Mouse (Mus musculus): ENCODE measurements around the gene Cx3cl1. TPM values are rescaled to one million over a fixed set of nuclear protein-coding genes. Genes with fewer than 3 reads are reported as not detected.

Cx3cl1 gene
- polyA plus RNA-seq, 1 experiment = 102 TPM

- Histone ChIP-seq H3K27ac (ENCODE audit: insufficient read depth, low read length) (no peak overlapping the region), H3K4me1 (ENCODE audit: control insufficient read depth, insufficient read depth, low read length) (no peaks in the 10 kb centered on the region), H3K27me3 (ENCODE audit: control insufficient read depth, insufficient read depth, low read length) (no peaks in the 10 kb centered on the region; the same call in 1 of the 2 replicates), H3K4me3 (replicated peaks; ENCODE audit: insufficient read depth, low read depth, low read length) (no peak overlapping the region)
- no peak for DNase-seq
- TF ChIP-seq CTCF (IDR thresholded peaks at IDR 0.05; ENCODE audit: borderline replicate concordance, insufficient read depth, low read depth, low read length) (no peak), POLR2A (IDR thresholded peaks at IDR 0.05; ENCODE audit: borderline replicate concordance, insufficient read depth, low read length) (no peak)
- 95% methylated on average over 2 of the region's 2 CpGs for WGBS
Observed at GRCm38 (mm10) chr8:94794782-94795181, 23.0 kb downstream of the Cx3cl1 start.

GRCm38 (mm10) chr8:94800278-94800968 lies 28.6 kb downstream of the Cx3cl1 start:
- Histone ChIP-seq H3K27me3 (ENCODE audit: control insufficient read depth, insufficient read depth, low read length) (no peaks in the 10 kb centered on the region), H3K4me1 (ENCODE audit: control insufficient read depth, insufficient read depth, low read length) (no peaks in the 10 kb centered on the region), H3K27ac (ENCODE audit: insufficient read depth, low read length) (no peak overlapping the region), H3K4me3 (replicated peaks; ENCODE audit: insufficient read depth, low read depth, low read length) (no peak overlapping the region)
- WGBS = 44% methylated on average over 7 of the region's 7 CpGs
- DNase-seq = no peak
- TF ChIP-seq CTCF (IDR thresholded peaks at IDR 0.05; ENCODE audit: borderline replicate concordance, insufficient read depth, low read depth, low read length) = no peak

- Histone ChIP-seq H3K27ac (ENCODE audit: insufficient read depth, low read length) (no peak overlapping the region), H3K4me3 (replicated peaks; ENCODE audit: insufficient read depth, low read depth, low read length) (no peak overlapping the region), H3K4me1 (ENCODE audit: control insufficient read depth, insufficient read depth, low read length) (no peaks in the 10 kb centered on the region), H3K27me3 (ENCODE audit: control insufficient read depth, insufficient read depth, low read length) (no peaks in the 10 kb centered on the region)
- WGBS = 35% methylated on average over 14 of the region's 14 CpGs
- DNase-seq = peak; percentile 53 to 56
- TF ChIP-seq POLR2A (IDR thresholded peaks at IDR 0.05; ENCODE audit: borderline replicate concordance, insufficient read depth, low read length) (no peak), CTCF (IDR thresholded peaks at IDR 0.05; ENCODE audit: borderline replicate concordance, insufficient read depth, low read depth, low read length) (peak; percentile 37; the same call in 1 of the 2 replicates)
Observed at GRCm38 (mm10) chr8:94801293-94802095, 29.7 kb downstream of the Cx3cl1 start.

GRCm38 (mm10) chr8:94802375-94802774 lies 30.6 kb downstream of the Cx3cl1 start:
- TF ChIP-seq CTCF (IDR thresholded peaks at IDR 0.05; ENCODE audit: borderline replicate concordance, insufficient read depth, low read depth, low read length) (no peak), POLR2A (IDR thresholded peaks at IDR 0.05; ENCODE audit: borderline replicate concordance, insufficient read depth, low read length) (no peak)
- WGBS = 86% methylated on average over 4 of the region's 4 CpGs
- H3K27ac ChIP-seq (ENCODE audit: insufficient read depth, low read length) = no peak overlapping the region

GRCm38 (mm10) chr8:94803551-94803950 lies 31.7 kb downstream of the Cx3cl1 start:
- TF ChIP-seq POLR2A (IDR thresholded peaks at IDR 0.05; ENCODE audit: borderline replicate concordance, insufficient read depth, low read length) (no peak), CTCF (IDR thresholded peaks at IDR 0.05; ENCODE audit: borderline replicate concordance, insufficient read depth, low read depth, low read length) (no peak)
- WGBS = 70% methylated on average over 6 of the region's 6 CpGs
- Histone ChIP-seq H3K27me3 (ENCODE audit: control insufficient read depth, insufficient read depth, low read length) (no peaks in the 10 kb centered on the region), H3K4me3 (replicated peaks; ENCODE audit: insufficient read depth, low read depth, low read length) (no peak overlapping the region), H3K4me1 (ENCODE audit: control insufficient read depth, insufficient read depth, low read length) (no peaks in the 10 kb centered on the region), H3K27ac (ENCODE audit: insufficient read depth, low read length) (no peak overlapping the region)
- no peak for DNase-seq

More at GRCm38 (mm10) chr8:94802375-94802774, 30.6 kb downstream of the Cx3cl1 start:
- Histone ChIP-seq H3K4me3 (replicated peaks; ENCODE audit: insufficient read depth, low read depth, low read length) (no peak overlapping the region), H3K27me3 (ENCODE audit: control insufficient read depth, insufficient read depth, low read length) (no peaks in the 10 kb centered on the region), H3K4me1 (ENCODE audit: control insufficient read depth, insufficient read depth, low read length) (no peaks in the 10 kb centered on the region)
- DNase-seq = no peak

GRCm38 (mm10) chr8:94804546-94805340 lies 32.9 kb downstream of the Cx3cl1 start:
- H3K27ac ChIP-seq (ENCODE audit: insufficient read depth, low read length) = no peak overlapping the region
- 73% methylated on average over 10 of the region's 10 CpGs for WGBS
- DNase-seq = no peak
- TF ChIP-seq POLR2A (IDR thresholded peaks at IDR 0.05; ENCODE audit: borderline replicate concordance, insufficient read depth, low read length) (no peak), CTCF (IDR thresholded peaks at IDR 0.05; ENCODE audit: borderline replicate concordance, insufficient read depth, low read depth, low read length) (no peak)
- H3K4me3 ChIP-seq (replicated peaks; ENCODE audit: insufficient read depth, low read depth, low read length) = no peak overlapping the region
- no peaks in the 10 kb centered on the region for H3K27me3 ChIP-seq (ENCODE audit: control insufficient read depth, insufficient read depth, low read length)
- H3K4me1 ChIP-seq (ENCODE audit: control insufficient read depth, insufficient read depth, low read length) = no peaks in the 10 kb centered on the region

GRCm38 (mm10) chr8:94805811-94806210 lies 34.0 kb downstream of the Cx3cl1 start:
- H3K27me3 ChIP-seq (ENCODE audit: control insufficient read depth, insufficient read depth, low read length) = no peaks in the 10 kb centered on the region
- H3K4me1 ChIP-seq (ENCODE audit: control insufficient read depth, insufficient read depth, low read length) = no peaks in the 10 kb centered on the region
- no peak for TF ChIP-seq CTCF (IDR thresholded peaks at IDR 0.05; ENCODE audit: borderline replicate concordance, insufficient read depth, low read depth, low read length)
- TF ChIP-seq POLR2A (IDR thresholded peaks at IDR 0.05; ENCODE audit: borderline replicate concordance, insufficient read depth, low read length) = no peak
- WGBS = 70% methylated on average over 4 of the region's 4 CpGs
- H3K27ac ChIP-seq (ENCODE audit: insufficient read depth, low read length) = no peak overlapping the region
- no peak for DNase-seq
- no peak overlapping the region for H3K4me3 ChIP-seq (replicated peaks; ENCODE audit: insufficient read depth, low read depth, low read length)

All from cerebellum, adult 2 months (tissue).